Mouse (Mus musculus) embryonic facial prominence, embryonic 14.5 days (tissue): ENCODE measurements around the gene Eci3. TPM values are rescaled to one million over a fixed set of nuclear protein-coding genes. Genes with fewer than 3 reads are reported as not detected.
A peak's percentile ranks its signal among the peaks of the same experiment; 100 is the strongest.
"Not testable (repeated sequence)": the region's sequence is repeated elsewhere in the genome, so short reads cannot be mapped to it uniquely, and the experiment has no call there.

Experiments
- ATAC-seq: fragments of 200-750 bp; cut with Nextera tagmentation; 2 replicates; pipeline ENCODE4 v1.8.0; 2017; ENCODE audit warnings: low read depth, moderate number of reproducible peaks, moderate TSS enrichment
- DNase-seq: peaks from one replicate; pipeline ENCODE4 v3.0.0-alpha.2; 2015; ENCODE audit warnings: low spot score
- H3K27ac ChIP-seq: fragments of 300-500 bp; sonication (generic); replicated peaks from 2 replicates; pipeline ENCODE4 v1.5.1; 2014; ENCODE audit warnings: low read depth, mild to moderate bottlenecking, low read length, moderate library complexity
- H3K27me3 ChIP-seq: fragments of 300-500 bp; sonication (generic); replicated peaks from 2 replicates; pipeline ENCODE4 v1.6.1; 2014; ENCODE audit warnings: low read length; ENCODE audit not compliant: control insufficient read depth, insufficient read depth
- H3K36me3 ChIP-seq: fragments of 300-500 bp; sonication (generic); 2 replicates; pipeline ENCODE4 v1.6.1; 2014; ENCODE audit warnings: low read length, mixed read lengths; ENCODE audit not compliant: control insufficient read depth, insufficient read depth
- H3K4me1 ChIP-seq: fragments of 300-500 bp; sonication (generic); 2 replicates; pipeline ENCODE4 v1.6.1; 2014; ENCODE audit warnings: antibody characterized with exemption, low read length; ENCODE audit not compliant: control insufficient read depth, insufficient read depth
- H3K4me2 ChIP-seq: fragments of 300-500 bp; sonication (generic); 2 replicates; pipeline ENCODE4 v1.6.1; 2014; ENCODE audit warnings: low read depth, mild to moderate bottlenecking, low read length, moderate library complexity, mixed read lengths
- H3K4me3 ChIP-seq: fragments of 300-500 bp; sonication (generic); 2 replicates; pipeline ENCODE4 v1.5.1; 2014; ENCODE audit warnings: low read depth, mild to moderate bottlenecking, low read length
- H3K9ac ChIP-seq: fragments of 300-500 bp; sonication (generic); 2 replicates; pipeline ENCODE4 v1.6.1; 2014; ENCODE audit warnings: low read depth, mild to moderate bottlenecking, low read length, moderate library complexity, mixed read lengths
- H3K9me3 ChIP-seq: fragments of 300-500 bp; sonication (generic); 2 replicates; pipeline ENCODE4 v1.6.1; 2016; ENCODE audit warnings: low read length; ENCODE audit not compliant: control insufficient read depth
- WGBS: fragments of 180-500 bp; shearing (Covaris S2); extraction: QIAGEN DNeasy Blood & Tissue Kit; methylation state at CpG from one replicate; pipeline ENCODE4 v1.1.7; 2014; 5-methylcytosine and 5-hydroxymethylcytosine counted together
- polyA plus RNA-seq: library from polyadenylated mRNA; unstranded; fragments of >200 nt; fragmentation: Nextera tagmentation; extraction: Ambion mirVana; gene quantifications from 2 replicates; pipeline ENCODE4 v1.2.1, GENCODE M21; 2014

The Eci3 gene
- polyA plus RNA-seq, 1 experiment from 2014 or later, result 2.1 TPM

DNA sequence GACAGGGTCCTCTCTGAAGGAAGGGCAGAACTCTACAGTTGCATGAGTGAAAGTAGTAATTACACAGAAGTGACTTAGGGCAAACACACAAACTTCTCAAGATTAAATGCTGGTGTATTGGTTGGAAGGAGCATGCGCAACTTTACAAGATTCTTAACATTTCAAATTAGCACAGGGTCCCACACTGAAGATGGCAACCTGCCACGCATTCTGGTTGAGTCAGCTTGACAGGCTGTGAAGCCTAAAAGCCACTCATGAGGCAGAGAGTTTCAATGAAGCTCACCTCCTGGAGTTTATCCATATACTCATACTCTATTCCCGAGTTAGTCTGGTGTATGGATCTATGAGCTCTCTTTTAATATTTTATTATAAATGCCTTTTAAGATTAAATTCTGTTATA, 5.5 kb downstream of the Eci3 start:
- H3K4me3 ChIP-seq, H3K36me3 ChIP-seq, H3K9me3 ChIP-seq, DNase-seq, H3K9ac ChIP-seq, H3K27ac ChIP-seq, H3K27me3 ChIP-seq, ATAC-seq, H3K4me1 ChIP-seq, H3K4me2 ChIP-seq: not testable (repeated sequence)
- 85% methylated on average over 3 of the region's 3 CpGs for WGBS

- ATAC-seq (no peak), DNase-seq (no peak)
- Histone ChIP-seq H3K9ac (no peak overlapping the region), H3K4me2 (no peak overlapping the region), H3K9me3 (no peaks in the 10 kb centered on the region), H3K27me3 (no peaks in the 10 kb centered on the region), H3K4me3 (no peak overlapping the region), H3K36me3 (no peaks in the 10 kb centered on the region), H3K27ac (no peak overlapping the region), H3K4me1 (no peaks in the 10 kb centered on the region)
- WGBS, result 90% methylated on average over 4 of the region's 4 CpGs
These were observed 6.7 kb downstream of the Eci3 start for GRCm38 (mm10) chr13:34956901-34957300.

- not testable (repeated sequence) for H3K36me3 ChIP-seq, H3K4me2 ChIP-seq, H3K9me3 ChIP-seq, H3K4me1 ChIP-seq, DNase-seq, H3K27ac ChIP-seq, ATAC-seq, H3K9ac ChIP-seq, H3K4me3 ChIP-seq, H3K27me3 ChIP-seq
- 92% methylated on average over 2 of the region's 2 CpGs for WGBS
These were observed 12.2 kb downstream of the Eci3 start for GRCm38 (mm10) chr13:34951437-34951836.

DNA sequence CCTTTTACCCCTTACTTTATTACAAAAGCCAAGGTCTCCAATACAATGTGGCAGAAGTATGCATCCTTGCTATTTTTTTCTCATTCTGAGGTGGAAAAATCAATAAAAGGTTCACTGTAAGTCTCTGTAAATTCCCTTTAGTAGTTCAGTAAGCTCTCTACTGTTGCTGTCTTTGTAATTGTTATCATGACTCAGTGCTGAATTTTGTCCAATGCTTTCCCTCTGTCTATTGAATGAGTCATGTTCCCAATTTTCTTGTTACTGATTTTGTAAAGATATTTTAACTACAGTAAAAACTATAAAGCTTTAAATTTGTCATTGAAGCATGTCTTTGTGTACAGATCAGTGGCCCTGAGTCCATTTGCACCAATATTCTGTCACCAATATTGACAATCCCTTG, 21.2 kb downstream of the Eci3 start:
- Histone ChIP-seq H3K9me3 (no peaks in the 10 kb centered on the region), H3K27me3 (no peaks in the 10 kb centered on the region), H3K36me3 (no peaks in the 10 kb centered on the region), H3K4me3 (no peak overlapping the region), H3K27ac (no peak overlapping the region), H3K4me1 (no peaks in the 10 kb centered on the region), H3K9ac (no peak overlapping the region), H3K4me2 (no peak overlapping the region)
- no peak for ATAC-seq
- DNase-seq, result no peak

- Histone ChIP-seq H3K9me3 (no peaks in the 10 kb centered on the region), H3K4me3 (no peak overlapping the region), H3K36me3 (no peaks in the 10 kb centered on the region), H3K27ac (no peak overlapping the region), H3K9ac (no peak overlapping the region), H3K27me3 (no peaks in the 10 kb centered on the region), H3K4me1 (no peaks in the 10 kb centered on the region), H3K4me2 (no peak overlapping the region)
- no peak for ATAC-seq
- WGBS, result 56% methylated on average over 10 of the region's 10 CpGs
- DNase-seq, result peak; percentile 28
These were observed 28.5 kb downstream of the Eci3 start for GRCm38 (mm10) chr13:34934931-34935644.

GRCm38 (mm10) chr13:34924210-34924609, 39.4 kb downstream of the Eci3 start, which contains the start of the genes Fam217a and 4933417A18Rik:
Gene Fam217a, minus strand, starts transcription at chr13:34924310.
Gene 4933417A18Rik, plus strand, starts transcription at chr13:34924409.
- Histone ChIP-seq H3K27me3 (no peaks in the 10 kb centered on the region), H3K27ac (no peak within 1 kb of the TSS), H3K4me2 (no peak within 1 kb of the TSS), H3K9ac (no peak within 1 kb of the TSS), H3K4me1 (no peaks in the 10 kb centered on the region), H3K4me3 (no peak within 1 kb of the TSS), H3K9me3 (no peaks in the 10 kb centered on the region), H3K36me3 (no peaks in the 10 kb centered on the region)
- DNase-seq (no peak), ATAC-seq (no peak)
- 83% methylated on average over 4 of the region's 4 CpGs for WGBS

DNA sequence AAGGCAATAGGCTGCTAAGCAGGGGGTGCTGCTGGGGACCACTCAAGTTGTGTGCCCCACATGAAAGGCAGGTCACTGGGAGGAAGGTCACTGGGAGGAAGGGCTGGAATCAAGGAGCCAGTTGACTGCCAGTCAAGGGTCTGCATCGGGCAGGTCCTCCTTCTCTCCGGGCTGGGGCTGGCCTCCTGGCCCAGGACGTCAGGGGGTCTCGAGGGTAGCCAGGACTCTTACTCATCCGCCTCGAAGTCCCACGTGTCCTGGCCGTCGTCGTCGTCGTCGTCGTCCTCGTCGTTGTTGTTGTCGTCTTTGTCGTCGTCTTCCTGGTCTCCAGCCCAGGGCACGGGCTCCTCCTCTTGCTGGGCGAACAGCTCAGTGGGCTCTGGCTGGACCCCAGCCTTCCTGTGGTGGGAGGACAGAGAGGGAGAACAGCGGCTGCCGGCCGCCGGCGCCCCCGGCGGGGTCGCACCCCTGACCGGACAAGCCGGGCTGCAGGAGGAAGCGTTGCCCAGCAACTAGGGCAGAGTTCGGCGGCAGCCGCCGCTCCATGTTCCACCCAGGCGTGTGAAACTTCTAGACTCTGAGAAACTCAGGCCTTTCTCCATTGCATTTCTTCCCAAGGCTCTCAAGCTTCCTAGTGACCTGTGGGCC, 47.0 kb downstream of the Eci3 start:
- Histone ChIP-seq H3K4me3 (peak overlapping the region; percentile 25), H3K4me1 (peaks cover 6% of the 10 kb centered on the region), H3K9ac (peak overlapping the region; percentile 40), H3K36me3 (no peaks in the 10 kb centered on the region), H3K27me3 (no peaks in the 10 kb centered on the region), H3K27ac (no peak overlapping the region), H3K4me2 (peak overlapping the region; percentile 57), H3K9me3 (no peaks in the 10 kb centered on the region)
- peak; percentile 47; the same call in 1 of the 2 replicates for ATAC-seq
- peak; percentile 13 for DNase-seq
- WGBS, result 48% methylated on average over 33 of the region's 37 CpGs

- H3K9ac ChIP-seq, result no peak overlapping the region
- H3K27me3 ChIP-seq, result no peaks in the 10 kb centered on the region
- H3K9me3 ChIP-seq, result no peaks in the 10 kb centered on the region
- H3K36me3 ChIP-seq, result no peaks in the 10 kb centered on the region
- no peak overlapping the region for H3K27ac ChIP-seq
- H3K4me3 ChIP-seq, result no peak overlapping the region
- peaks cover 6% of the 10 kb centered on the region for H3K4me1 ChIP-seq
- no peak for DNase-seq
- 76% methylated on average over 9 of the region's 9 CpGs for WGBS
- ATAC-seq, result no peak
- H3K4me2 ChIP-seq, result no peak overlapping the region
These were observed 49.0 kb downstream of the Eci3 start for GRCm38 (mm10) chr13:34914614-34915013.
